In genomic region chr1:134570631-134571030, GRCm38 (mm10) we compare ENCODE assay signal across 38 mouse cellular contexts. TPM values are rescaled to one million over a fixed set of nuclear protein-coding genes. Genes with fewer than 3 reads are reported as not detected.
"Had no signal": no experiment of that assay in that cellular context is flagged by ENCODE, and none has a peak within 500 bp of the region (broad histone marks: within the 10 kb centered on the region; RNA-seq: fewer than 3 reads in every experiment).

No protein-coding gene starts in this region.

- ATAC-seq: inflammation-experienced regulatory T-cells, adult 6 months; intestine, embryonic 15.5 days; intestine, postnatal 0 days; liver, postnatal 0 days had no signal

- H3K27me3 ChIP-seq: heart, embryonic 13.5 days; heart, embryonic 15.5 days; hindbrain, embryonic 12.5 days; intestine, embryonic 15.5 days; kidney, embryonic 15.5 days; limb, embryonic 12.5 days; liver, embryonic 13.5 days; liver, embryonic 15.5 days had no signal

- DNase-seq: gastrocnemius, postnatal 14 days; gastrocnemius, postnatal 36 days; heart, adult 2 months; heart, postnatal 4 days; kidney, adult 2 months; kidney, adult 9 months; kidney, postnatal 14 days; kidney, postnatal 36 days; layer of hippocampus, adult 9-11 months; layer of hippocampus, postnatal 36 days; liver; liver, embryonic 13.5 days; liver, postnatal 0 days had no signal

- H3K9ac ChIP-seq: heart, embryonic 13.5 days; heart, embryonic 15.5 days; hindbrain, embryonic 12.5 days; hindbrain, embryonic 14.5 days; intestine, embryonic 15.5 days; kidney, embryonic 15.5 days; limb, embryonic 12.5 days; liver, embryonic 13.5 days; liver, embryonic 15.5 days; liver, postnatal 0 days had no signal

- H3K4me2 ChIP-seq: heart, embryonic 11.5 days; heart, embryonic 13.5 days; heart, embryonic 15.5 days; hindbrain, embryonic 12.5 days; hindbrain, embryonic 14.5 days; intestine, embryonic 15.5 days; kidney, embryonic 15.5 days; limb, embryonic 12.5 days; liver, embryonic 11.5 days; liver, embryonic 13.5 days; liver, embryonic 15.5 days had no signal

- H3K4me3 ChIP-seq: heart, adult 2 months; heart, embryonic 13.5 days; heart, embryonic 15.5 days; hindbrain, embryonic 10.5 days; hindbrain, embryonic 12.5 days; intestine, embryonic 15.5 days; kidney, embryonic 15.5 days; left cerebral cortex, adult 2 months; limb, embryonic 10.5 days; limb, embryonic 12.5 days; liver, embryonic 13.5 days; liver, embryonic 15.5 days had no signal

- H3K9me3 ChIP-seq: heart, embryonic 13.5 days; heart, embryonic 15.5 days; hindbrain, embryonic 10.5 days; hindbrain, embryonic 12.5 days; intestine, embryonic 15.5 days; kidney, embryonic 15.5 days; limb, embryonic 10.5 days; limb, embryonic 12.5 days; liver, embryonic 13.5 days; liver, embryonic 15.5 days had no signal

- H3K27ac ChIP-seq: heart, adult 2 months; heart, embryonic 13.5 days; heart, embryonic 15.5 days; hindbrain, embryonic 10.5 days; hindbrain, embryonic 12.5 days; hindbrain, embryonic 14.5 days; intestine, embryonic 15.5 days; kidney, embryonic 15.5 days; kidney, postnatal 0 days; left cerebral cortex, adult 2 months; limb, embryonic 10.5 days; limb, embryonic 12.5 days; liver, embryonic 13.5 days; liver, embryonic 15.5 days had no signal

- H3K36me3 ChIP-seq: heart, embryonic 13.5 days; heart, embryonic 15.5 days; hindbrain, embryonic 10.5 days; hindbrain, embryonic 12.5 days; intestine, embryonic 15.5 days; kidney, embryonic 15.5 days; liver, embryonic 13.5 days; liver, embryonic 15.5 days had no signal

RNA-seq across cellular contexts. Expression of gene Mgat4e, which starts 21.1 kb away (rescaled TPM):
- total RNA-seq: gastrocnemius, adult 18-20 months; gastrocnemius, adult 8-10 months; gastrocnemius, postnatal 14 days; gastrocnemius, postnatal 36 days; heart, adult 2 months; heart, postnatal 25 days; heart, postnatal 4 days; layer of hippocampus, adult 8-10 months; layer of hippocampus, postnatal 36 days; left cerebral cortex, adult 2 months; left cerebral cortex, postnatal 14 days; left cerebral cortex, postnatal 36 days had no signal
- polyA plus RNA-seq: heart, adult 2 months; heart, embryonic 11.5 days; heart, embryonic 13.5 days; heart, embryonic 15.5 days; heart, postnatal 0 days; hindbrain, embryonic 10.5 days; hindbrain, embryonic 12.5 days; hindbrain, embryonic 14.5 days; hindbrain, embryonic 16.5 days; inflammation-experienced regulatory T-cells, adult 6 months; intestine, embryonic 15.5 days; intestine, postnatal 0 days; kidney, embryonic 15.5 days; kidney, postnatal 0 days; large intestine, adult 2 months; limb, embryonic 10.5 days; limb, embryonic 12.5 days; liver, embryonic 11.5 days; liver, embryonic 13.5 days; liver, embryonic 15.5 days; liver, postnatal 0 days had no signal
